Mouse (Mus musculus) hindbrain, embryonic 14.5 days (tissue): ENCODE measurements around the gene Rassf8. TPM values are rescaled to one million over a fixed set of nuclear protein-coding genes. Genes with fewer than 3 reads are reported as not detected.

Experiments used
- ATAC-seq: fragments of 200-750 bp; cut with Nextera tagmentation; 2 replicates; pipeline ENCODE4 v1.8.0; 2017; ENCODE audit warnings: moderate number of reproducible peaks, mild to moderate bottlenecking, moderate TSS enrichment, moderate library complexity; ENCODE audit not compliant: low FRiP score
- DNase-seq: peaks from one replicate; pipeline ENCODE4 v3.0.0-alpha.2; 2015; ENCODE audit warnings: low spot score
- H3K27ac ChIP-seq: fragments of 300-500 bp; sonication (generic); 2 replicates; pipeline ENCODE4 v1.5.1; 2014; ENCODE audit warnings: mild to moderate bottlenecking, moderate library complexity
- H3K27me3 ChIP-seq: fragments of 300-500 bp; sonication (generic); 2 replicates; pipeline ENCODE4 v1.6.1; 2014; ENCODE audit warnings: mild to moderate bottlenecking, low read length, mixed read lengths; ENCODE audit not compliant: control insufficient read depth, insufficient read depth
- H3K36me3 ChIP-seq: fragments of 300-500 bp; sonication (generic); replicated peaks from 2 replicates; pipeline ENCODE4 v1.6.1; 2014; ENCODE audit not compliant: control insufficient read depth, insufficient read depth
- H3K4me1 ChIP-seq: fragments of 300-500 bp; sonication (generic); replicated peaks from 2 replicates; pipeline ENCODE4 v1.6.1; 2014; ENCODE audit warnings: antibody characterized with exemption, low read length, mixed read lengths; ENCODE audit not compliant: control insufficient read depth, insufficient read depth
- H3K4me2 ChIP-seq: fragments of 300-500 bp; sonication (generic); replicated peaks from 2 replicates; pipeline ENCODE4 v1.6.1; 2014; ENCODE audit warnings: mild to moderate bottlenecking, moderate library complexity
- H3K4me3 ChIP-seq: fragments of 300-500 bp; sonication (generic); replicated peaks from 2 replicates; pipeline ENCODE4 v1.5.1; 2014; ENCODE audit warnings: mild to moderate bottlenecking, low read length
- H3K9ac ChIP-seq: fragments of 300-500 bp; sonication (generic); 2 replicates; pipeline ENCODE4 v1.6.1; 2014
- H3K9me3 ChIP-seq: fragments of 300-500 bp; sonication (generic); 2 replicates; pipeline ENCODE4 v1.6.1; 2016; ENCODE audit warnings: low read length; ENCODE audit not compliant: control insufficient read depth
- WGBS: fragments of 180-500 bp; shearing (Covaris S2); extraction: QIAGEN DNeasy Blood & Tissue Kit; methylation state at CpG from one replicate; pipeline ENCODE4 v1.1.7; 2014; 5-methylcytosine and 5-hydroxymethylcytosine counted together
- polyA plus RNA-seq: library from polyadenylated mRNA; unstranded; fragments of >200 nt; fragmentation: Nextera tagmentation; extraction: Ambion mirVana; gene quantifications from 2 replicates; pipeline ENCODE4 v1.2.1, GENCODE M21; 2014

The Rassf8 gene
- polyA plus RNA-seq, 1 experiment from 2014 or later = 5.0 TPM

GRCm38 (mm10) chr6:145846948-145847347 is 100.4 kb downstream of the Rassf8 start:
- 93% methylated on average over 6 of the region's 6 CpGs for WGBS
- Histone ChIP-seq H3K36me3 (no peaks in the 10 kb centered on the region), H3K9me3 (no peaks in the 10 kb centered on the region), H3K4me2 (no peak overlapping the region), H3K27me3 (no peaks in the 10 kb centered on the region), H3K4me3 (no peak overlapping the region), H3K27ac (no peak overlapping the region), H3K4me1 (no peaks in the 10 kb centered on the region), H3K9ac (no peak overlapping the region)
- no peak for DNase-seq
- no peak for ATAC-seq

GRCm38 (mm10) chr6:145847661-145848060 is 101.1 kb downstream of the Rassf8 start:
- ATAC-seq (no peak), DNase-seq (no peak)
- H3K27me3 ChIP-seq = no peaks in the 10 kb centered on the region
- no peak overlapping the region for H3K4me3 ChIP-seq
- no peak overlapping the region for H3K4me2 ChIP-seq
- H3K36me3 ChIP-seq = no peaks in the 10 kb centered on the region
- H3K9ac ChIP-seq = no peak overlapping the region
- no peaks in the 10 kb centered on the region for H3K4me1 ChIP-seq
- H3K27ac ChIP-seq = no peak overlapping the region
- H3K9me3 ChIP-seq = no peaks in the 10 kb centered on the region
- WGBS = 93% methylated on average over 8 of the region's 8 CpGs

GRCm38 (mm10) chr6:145850789-145851188 is 104.2 kb downstream of the Rassf8 start:
- 62% methylated on average over 2 of the region's 2 CpGs for WGBS
- no peak for ATAC-seq

DNA sequence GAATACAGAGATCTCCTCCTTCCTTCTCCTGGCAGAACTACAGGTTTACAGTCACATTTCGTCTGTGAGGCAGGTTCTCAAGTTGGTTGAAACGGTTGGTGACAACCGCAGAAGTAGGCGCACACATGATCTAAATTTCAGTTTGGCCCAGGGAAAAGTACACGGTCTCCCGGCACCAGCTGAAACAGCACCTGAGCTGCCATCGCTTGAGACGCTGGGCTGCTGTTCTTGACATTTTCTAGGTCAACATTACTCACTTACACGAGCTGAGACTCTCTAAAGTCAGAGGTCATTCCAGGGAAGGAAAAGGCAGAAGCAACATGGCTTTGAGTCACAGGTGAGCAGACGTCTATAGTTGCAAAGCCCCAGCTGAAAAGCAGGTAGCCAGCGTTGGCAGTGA is 105.4 kb downstream of the Rassf8 start:
- ATAC-seq (no peak), DNase-seq (no peak)
- Histone ChIP-seq H3K4me3 (no peak overlapping the region), H3K9me3 (no peaks in the 10 kb centered on the region), H3K27me3 (no peaks in the 10 kb centered on the region), H3K27ac (no peak overlapping the region), H3K36me3 (no peaks in the 10 kb centered on the region), H3K9ac (no peak overlapping the region), H3K4me2 (no peak overlapping the region), H3K4me1 (peaks cover 11% of the 10 kb centered on the region; the same call in 1 of the 2 replicates)
- WGBS = 86% methylated on average over 11 of the region's 11 CpGs

More at GRCm38 (mm10) chr6:145850789-145851188, 104.2 kb downstream of the Rassf8 start:
- Histone ChIP-seq H3K9me3 (no peaks in the 10 kb centered on the region), H3K27ac (no peak overlapping the region), H3K4me1 (peaks cover 7% of the 10 kb centered on the region; the same call in 1 of the 2 replicates), H3K27me3 (no peaks in the 10 kb centered on the region), H3K4me3 (no peak overlapping the region), H3K9ac (no peak overlapping the region), H3K36me3 (no peaks in the 10 kb centered on the region), H3K4me2 (no peak overlapping the region)
- DNase-seq = no peak

DNA sequence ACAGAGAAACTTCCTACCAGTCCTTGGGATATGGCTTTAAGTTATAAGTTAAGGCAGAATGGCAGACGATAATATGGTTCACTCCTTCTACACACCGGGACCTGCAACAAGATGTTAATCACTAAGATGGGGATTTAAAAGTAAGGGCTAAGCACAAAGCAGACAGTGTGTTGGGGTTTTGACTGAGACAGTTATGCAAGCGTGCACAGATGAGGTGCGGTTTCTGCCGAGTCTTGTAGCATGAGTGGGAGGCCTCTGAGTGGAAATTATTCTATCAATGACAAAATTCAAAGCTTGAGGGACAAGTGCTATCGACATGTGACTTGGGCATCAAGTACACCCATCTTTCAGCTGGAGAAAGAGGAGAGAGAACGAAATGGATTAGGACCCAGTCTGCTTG is 106.2 kb downstream of the Rassf8 start:
- Histone ChIP-seq H3K4me3 (no peak overlapping the region), H3K36me3 (no peaks in the 10 kb centered on the region), H3K9me3 (no peaks in the 10 kb centered on the region), H3K4me1 (peaks cover 11% of the 10 kb centered on the region; the same call in 1 of the 2 replicates), H3K4me2 (no peak overlapping the region), H3K27ac (no peak overlapping the region), H3K9ac (no peak overlapping the region), H3K27me3 (no peaks in the 10 kb centered on the region)
- ATAC-seq (no peak), DNase-seq (no peak)
- WGBS = 94% methylated on average over 7 of the region's 7 CpGs

DNA sequence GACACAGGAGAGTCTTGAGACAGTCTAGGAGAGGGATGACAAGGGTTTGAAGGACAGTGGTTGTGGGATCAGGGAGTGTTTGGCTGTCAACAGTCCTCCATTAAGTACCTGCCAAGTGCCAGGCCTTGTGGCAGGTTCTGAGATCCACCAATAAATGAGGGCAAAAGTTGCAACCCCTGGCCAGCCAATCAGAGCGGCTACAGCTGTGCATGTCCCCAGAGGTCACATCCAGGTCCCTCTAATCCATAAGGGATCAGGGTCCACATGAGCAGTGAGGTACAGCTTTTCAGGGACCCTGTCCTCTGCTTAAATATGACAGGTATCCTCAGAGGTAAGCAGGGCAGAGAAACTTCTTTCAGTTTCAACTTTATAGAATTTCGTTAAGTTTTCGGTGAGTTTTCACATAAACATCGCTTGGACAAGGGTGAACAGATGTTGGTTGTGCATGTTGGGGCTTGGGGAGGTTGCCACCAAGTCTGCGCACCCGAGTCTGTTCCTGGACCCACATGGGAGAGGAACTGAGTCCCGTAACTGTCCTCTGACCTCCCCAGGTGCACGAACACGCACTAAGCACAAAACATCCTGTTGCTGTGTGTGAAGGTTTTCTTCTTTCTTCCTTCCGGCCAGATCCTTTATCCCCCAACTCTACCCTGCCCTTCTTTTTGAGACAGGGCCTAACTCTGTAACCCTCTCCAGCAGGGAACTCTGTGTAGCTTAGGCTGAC is 107.0 kb downstream of the Rassf8 start:
- no peak overlapping the region for H3K27ac ChIP-seq
- 93% methylated on average over 10 of the region's 10 CpGs for WGBS
- no peaks in the 10 kb centered on the region for H3K9me3 ChIP-seq
- no peak overlapping the region for H3K9ac ChIP-seq
- no peak overlapping the region for H3K4me3 ChIP-seq
- no peak for ATAC-seq
- no peaks in the 10 kb centered on the region for H3K27me3 ChIP-seq
- peaks cover 11% of the 10 kb centered on the region; the same call in 1 of the 2 replicates for H3K4me1 ChIP-seq
- no peaks in the 10 kb centered on the region for H3K36me3 ChIP-seq
- DNase-seq = no peak
- H3K4me2 ChIP-seq = no peak overlapping the region

- no peak overlapping the region for H3K4me3 ChIP-seq
- no peaks in the 10 kb centered on the region for H3K27me3 ChIP-seq
- H3K4me1 ChIP-seq = peaks cover 11% of the 10 kb centered on the region; the same call in 1 of the 2 replicates
- H3K36me3 ChIP-seq = no peaks in the 10 kb centered on the region
- H3K27ac ChIP-seq = no peak overlapping the region
- no peak for ATAC-seq
- no peak for DNase-seq
- H3K9me3 ChIP-seq = no peaks in the 10 kb centered on the region
- 55% methylated on average over 5 of the region's 5 CpGs for WGBS
- H3K9ac ChIP-seq = no peak overlapping the region
- no peak overlapping the region for H3K4me2 ChIP-seq
Observed at GRCm38 (mm10) chr6:145854756-145855155, 108.2 kb downstream of the Rassf8 start.

DNA sequence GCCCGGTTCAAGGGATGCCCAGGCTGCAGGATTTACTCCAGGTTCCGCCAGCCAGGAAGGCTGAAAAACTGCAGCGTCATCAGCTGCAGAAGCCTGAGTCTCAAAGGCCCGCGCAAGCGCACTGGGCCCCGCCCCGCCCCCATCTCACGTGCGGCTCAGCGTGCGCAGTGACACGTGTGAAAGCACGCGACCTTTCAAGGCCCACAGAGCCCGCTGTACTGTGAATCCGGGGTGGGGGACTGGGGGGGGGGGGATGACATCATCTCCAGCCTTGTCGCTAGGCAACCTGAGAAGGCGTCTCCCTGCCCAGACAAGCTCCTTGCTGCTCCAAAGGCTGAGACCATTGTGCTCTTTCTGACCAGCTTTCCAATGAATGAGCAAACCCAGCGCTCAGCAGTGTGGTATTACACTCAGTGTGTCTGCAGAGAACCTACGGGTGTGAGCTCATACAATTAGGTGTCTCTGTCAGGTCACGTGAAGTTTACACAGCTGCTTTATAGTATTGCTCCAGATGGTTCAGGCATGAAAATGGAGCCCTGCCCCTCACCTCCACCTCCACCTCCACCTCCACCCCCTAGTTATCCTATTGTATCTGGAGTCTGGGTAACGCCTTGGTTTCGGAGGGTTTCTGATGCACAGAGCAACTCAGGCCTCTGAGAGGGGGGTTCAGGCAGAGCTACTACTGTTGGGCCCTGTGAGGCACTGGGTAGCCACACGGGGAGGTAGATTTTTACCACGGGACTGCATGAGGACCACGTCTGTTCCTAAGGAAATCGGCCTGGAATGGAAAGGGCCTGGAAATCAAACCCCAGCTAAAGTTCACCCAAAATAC is 109.4 kb downstream of the Rassf8 start:
- DNase-seq (peak; percentile 98), ATAC-seq (peak; percentile 95)
- Histone ChIP-seq H3K4me1 (peaks cover 11% of the 10 kb centered on the region; the same call in 1 of the 2 replicates), H3K27ac (peak overlapping the region; percentile 68), H3K4me3 (peak overlapping the region; percentile 23), H3K9me3 (no peaks in the 10 kb centered on the region), H3K9ac (peak overlapping the region; percentile 37), H3K36me3 (no peaks in the 10 kb centered on the region), H3K4me2 (peak overlapping the region; percentile 52), H3K27me3 (no peaks in the 10 kb centered on the region)
- 2% methylated on average over 28 of the region's 28 CpGs for WGBS

- Histone ChIP-seq H3K9ac (no peak overlapping the region), H3K4me2 (no peak overlapping the region), H3K27me3 (peaks cover 6% of the 10 kb centered on the region), H3K27ac (no peak overlapping the region), H3K9me3 (no peaks in the 10 kb centered on the region), H3K36me3 (no peaks in the 10 kb centered on the region), H3K4me1 (peaks cover 11% of the 10 kb centered on the region; the same call in 1 of the 2 replicates), H3K4me3 (no peak overlapping the region)
- WGBS = 82% methylated on average over 7 of the region's 7 CpGs
- DNase-seq (no peak), ATAC-seq (no peak)
Observed at GRCm38 (mm10) chr6:145857428-145857827, 110.9 kb downstream of the Rassf8 start.
